Comparison of ENCODE assay signal across 7 mouse cellular contexts in the genomic region with DNA sequence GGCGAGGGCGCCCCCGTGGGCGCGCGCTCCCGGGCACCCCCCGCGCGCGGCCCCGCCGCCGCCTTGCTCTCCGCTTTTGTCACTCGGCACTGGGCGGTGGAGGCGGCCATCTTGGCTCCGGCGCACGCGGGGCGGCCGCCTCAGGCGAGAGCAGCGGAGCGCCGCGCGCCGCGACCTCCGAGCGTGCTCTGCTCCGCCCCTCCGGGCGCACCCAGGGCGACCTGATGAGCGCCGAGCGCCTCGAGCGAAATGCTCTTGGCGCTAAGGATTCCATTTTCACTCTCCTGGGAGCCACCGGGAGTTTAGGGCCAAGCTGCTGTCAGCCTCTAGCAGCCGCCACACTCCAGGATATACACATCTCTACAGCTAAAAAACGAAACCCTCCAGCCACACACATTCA. TPM values are rescaled to one million over a fixed set of nuclear protein-coding genes. Genes with fewer than 3 reads are reported as not detected.
A peak's percentile ranks its signal among the peaks of the same experiment; 100 is the strongest.
DNase-seq lines count a peak whose midpoint lies in the region; ATAC-seq and TF ChIP-seq lines count a peak whose summit lies in the region.

No protein-coding gene starts in this region.

- no peaks in the 10 kb centered on the region for H3K9me3 ChIP-seq in midbrain, embryonic 10.5 days (replicated peaks)

- H3K4me1 ChIP-seq in cortical plate, adult 2 months (ENCODE audit: control insufficient read depth, insufficient read depth, low read length), result peaks cover 4% of the 10 kb centered on the region
- H3K4me1 ChIP-seq in midbrain, embryonic 10.5 days, result peaks cover 40% of the 10 kb centered on the region

- peak; percentile 84 for ATAC-seq in inflammation-experienced regulatory T-cells, adult 6 months

- no peak overlapping the region for H3K27ac ChIP-seq in cortical plate, adult 2 months (ENCODE audit: insufficient read depth, low read length)
- peak overlapping the region; percentile 98 for H3K27ac ChIP-seq in midbrain, embryonic 10.5 days (replicated peaks)

- peak; percentile 90 to 94 for DNase-seq in adrenal gland, adult (ENCODE audit: inconsistent age in 2 of 2, low spot score in 1 of 2)
- DNase-seq in gastrocnemius, postnatal 10 days, result peak; percentile 88
- peak; percentile 89 to 91 for DNase-seq in left cerebral cortex, postnatal 25 days (ENCODE audit: low spot score in 2 of 2)
- peak; percentile 88 for DNase-seq in midbrain, embryonic 10.5 days (ENCODE audit: low spot score)
- DNase-seq in right cerebral cortex, postnatal 4 days, result peak; percentile 85

- peaks cover 35% of the 10 kb centered on the region for H3K36me3 ChIP-seq in midbrain, embryonic 10.5 days

- peak; percentile 50; the same call in 1 of the 2 replicates for TF ChIP-seq POLR2A in cortical plate, adult 2 months (IDR thresholded peaks at IDR 0.05; ENCODE audit: extremely low read depth, insufficient read depth, low read length)

- no peak for TF ChIP-seq CTCF in cortical plate, adult 2 months (IDR thresholded peaks at IDR 0.05; ENCODE audit: extremely low read depth, insufficient read depth, low read length)

- 0 out of 2 replicates have a peak, but pooled peaks cover 6% of the 10 kb centered on the region for H3K27me3 ChIP-seq in midbrain, embryonic 10.5 days (ENCODE audit: low read depth, poor library complexity, severe bottlenecking)

- under 1% methylated on average over 46 of the region's 47 CpGs for WGBS in midbrain, embryonic 10.5 days

- H3K4me3 ChIP-seq in cortical plate, adult 2 months (ENCODE audit: insufficient read depth, low read length), result peak overlapping the region; percentile 82
- peak overlapping the region; percentile 97 for H3K4me3 ChIP-seq in midbrain, embryonic 10.5 days

- intact Hi-C loops in left cerebral cortex, postnatal 25 days (cut with DNase I), result loop anchor here (1.0 kb wide), 1 partner anchor 25 kb away; the partner anchor contains the start of gene Wiz

RNA-seq across cellular contexts. Expression of gene Akap8l, which starts 13.9 kb away (rescaled TPM):
- 363 and 441 TPM in 2 replicates for polyA plus RNA-seq in cortical plate, adult 2 months (2012; rRNA removed)
- total RNA-seq in gastrocnemius, postnatal 10 days (2021), result 10 to 100 TPM; 23.7 to 39.9 TPM
- 10 to 100 TPM; 31.9 to 78.6 (median 57.6) TPM for polyA plus RNA-seq in inflammation-experienced regulatory T-cells, adult 6 months (2017; shearing (Covaris generic))
- 100 to 1,000 TPM; 179 to 230 TPM for total RNA-seq in left cerebral cortex, postnatal 25 days (2021)
- polyA plus RNA-seq in midbrain, embryonic 10.5 days (2016; fragmentation: Nextera tagmentation; extraction: Ambion mirVana), result 90.2 and 106 TPM in 2 replicates

RNA-seq across cellular contexts. Expression of gene Wiz, which starts 24.9 kb away (rescaled TPM):
- 36.9 and 37.8 TPM in 2 replicates for polyA plus RNA-seq in cortical plate, adult 2 months (2012; rRNA removed)
- 10 to 100 TPM; 17.5 to 24.5 TPM for total RNA-seq in gastrocnemius, postnatal 10 days (2021)
- polyA plus RNA-seq in inflammation-experienced regulatory T-cells, adult 6 months (2017; shearing (Covaris generic)), result 10 to 100 TPM in 2 of 3 experiments, 1 to 10 TPM in 1; 9.5 to 14.6 (median 11.6) TPM
- 10 to 100 TPM; 55.0 to 56.7 TPM for total RNA-seq in left cerebral cortex, postnatal 25 days (2021)
- 22.3 and 25.6 TPM in 2 replicates for polyA plus RNA-seq in midbrain, embryonic 10.5 days (2016; fragmentation: Nextera tagmentation; extraction: Ambion mirVana)

RNA-seq across cellular contexts. Expression of gene Rasal3, which starts 39.1 kb away (rescaled TPM):
- polyA plus RNA-seq in cortical plate, adult 2 months (2012; rRNA removed), result 4.8 and 5.3 TPM in 2 replicates
- under 1 TPM; 0.70 to 0.90 TPM for total RNA-seq in gastrocnemius, postnatal 10 days (2021)
- polyA plus RNA-seq in inflammation-experienced regulatory T-cells, adult 6 months (2017; shearing (Covaris generic)), result 100 to 1,000 TPM; 109 to 139 (median 109) TPM
- 1 to 10 TPM; 3.9 to 4.1 TPM for total RNA-seq in left cerebral cortex, postnatal 25 days (2021)
- 0.40 and 0.42 TPM in 2 replicates for polyA plus RNA-seq in midbrain, embryonic 10.5 days (2016; fragmentation: Nextera tagmentation; extraction: Ambion mirVana)

RNA-seq across cellular contexts. Expression of gene Akap8, which starts 43.3 kb away (rescaled TPM):
- polyA plus RNA-seq in cortical plate, adult 2 months (2012; rRNA removed), result 87.3 and 95.9 TPM in 2 replicates
- 10 to 100 TPM; 37.6 to 50.2 TPM for total RNA-seq in gastrocnemius, postnatal 10 days (2021)
- polyA plus RNA-seq in inflammation-experienced regulatory T-cells, adult 6 months (2017; shearing (Covaris generic)), result 100 to 1,000 TPM; 122 to 190 (median 146) TPM
- total RNA-seq in left cerebral cortex, postnatal 25 days (2021), result 10 to 100 TPM; 71.1 to 94.8 TPM
- polyA plus RNA-seq in midbrain, embryonic 10.5 days (2016; fragmentation: Nextera tagmentation; extraction: Ambion mirVana), result 130 and 140 TPM in 2 replicates

RNA-seq across cellular contexts. Expression of gene Pglyrp2, which starts 59.6 kb away (rescaled TPM):
- not detected in 2 replicates for polyA plus RNA-seq in cortical plate, adult 2 months (2012; rRNA removed)
- not detected for total RNA-seq in gastrocnemius, postnatal 10 days (2021)
- 10 to 100 TPM; 75.1 to 87.9 (median 83.8) TPM for polyA plus RNA-seq in inflammation-experienced regulatory T-cells, adult 6 months (2017; shearing (Covaris generic))
- not detected for total RNA-seq in left cerebral cortex, postnatal 25 days (2021)
- polyA plus RNA-seq in midbrain, embryonic 10.5 days (2016; fragmentation: Nextera tagmentation; extraction: Ambion mirVana), result 0.07 TPM in 1 of 2 replicates, not detected in the other

Comparison
In these comparisons a context has a peak if more than half of its experiments do, and no peak if none do; other contexts are left out.
1. RNA of gene Rasal3, which starts 39.1 kb away (polyA plus RNA-seq): 109 to 139 TPM in inflammation-experienced regulatory T-cells, adult 6 months; 4.8 to 5.3 TPM in cortical plate, adult 2 months and 0.40 to 0.42 TPM in midbrain, embryonic 10.5 days; every median in the first group is over 10 times any median in the second.
2. Peak in every context shown above with its lines, with median percentiles within 50 percentile points of each other: DNase-seq.